Mouse (Mus musculus) liver, adult 2 months (tissue): ENCODE results near the gene Elavl4.

Source experiments
- CTCF ChIP-seq: fragments of 200-500 bp; IDR thresholded peaks from 2 replicates; pipeline ENCODE4 v1.5.1; 2011; ENCODE audit warnings: low read depth, low read length, control low read depth
- POLR2A ChIP-seq: fragments of 200-500 bp; IDR thresholded peaks from 2 replicates; pipeline ENCODE4 v1.6.1; 2011; ENCODE audit warnings: low read length, control low read depth; ENCODE audit not compliant: insufficient read depth; ENCODE audit errors: extremely low read depth

GRCm38 (mm10) chr4:110231799-110232198, 119.9 kb downstream of the Elavl4 start:
- TF ChIP-seq POLR2A (no peak), CTCF (no peak)
